Mouse (Mus musculus): ENCODE measurements at regions not wholly inside any gene's neighbourhood (a gene's known extent, or its start where the extent isn't known, plus 50 kb on each side); places are given as distances from the start of the nearest gene placed in this dataset.
"Not testable (repeated sequence)": the region's sequence is repeated elsewhere in the genome, so short reads cannot be mapped to it uniquely, and the experiment has no call there.

DNA sequence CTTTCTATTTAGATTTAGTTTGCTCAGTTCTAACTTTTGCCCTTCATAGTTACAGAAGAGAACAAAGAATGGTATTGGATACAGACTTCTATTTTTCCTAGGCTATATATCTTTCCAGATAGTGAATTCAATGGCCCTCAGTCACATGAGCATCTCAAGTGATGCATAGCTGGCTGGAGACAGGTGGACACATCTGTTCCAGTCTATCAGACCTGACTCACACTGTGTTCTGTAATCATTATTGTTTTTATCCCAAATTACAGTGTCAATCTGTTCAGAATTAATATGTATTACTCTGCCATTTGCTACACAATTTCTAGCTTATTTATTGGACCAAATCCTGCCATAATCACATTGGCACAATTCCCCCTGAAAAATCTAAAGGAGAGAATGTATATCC is 298.0 kb upstream of the Foxg1 start:
- Histone ChIP-seq H3K4me1 (ENCODE audit: control insufficient read depth, insufficient read depth, low read length) (no peaks in the 10 kb centered on the region), H3K9me3 (replicated peaks; ENCODE audit: control insufficient read depth, low read length) (no peaks in the 10 kb centered on the region), H3K27ac (replicated peaks; ENCODE audit: low read depth, low read length) (no peak overlapping the region), H3K9ac (replicated peaks; ENCODE audit: low read length) (no peak overlapping the region), H3K4me3 (ENCODE audit: low read depth, low read length) (no peak overlapping the region), H3K36me3 (replicated peaks; ENCODE audit: control insufficient read depth, insufficient read depth, low read depth, low read length) (no peaks in the 10 kb centered on the region), H3K4me2 (ENCODE audit: low read depth, low read length) (no peak overlapping the region), H3K27me3 (ENCODE audit: control insufficient read depth, insufficient read depth, low read length) (no peaks in the 10 kb centered on the region)
- DNase-seq (ENCODE audit: low spot score) (no peak), ATAC-seq (replicated peaks; ENCODE audit: insufficient number of reproducible peaks, low FRiP score, low TSS enrichment, low read depth) (no peak)

DNA sequence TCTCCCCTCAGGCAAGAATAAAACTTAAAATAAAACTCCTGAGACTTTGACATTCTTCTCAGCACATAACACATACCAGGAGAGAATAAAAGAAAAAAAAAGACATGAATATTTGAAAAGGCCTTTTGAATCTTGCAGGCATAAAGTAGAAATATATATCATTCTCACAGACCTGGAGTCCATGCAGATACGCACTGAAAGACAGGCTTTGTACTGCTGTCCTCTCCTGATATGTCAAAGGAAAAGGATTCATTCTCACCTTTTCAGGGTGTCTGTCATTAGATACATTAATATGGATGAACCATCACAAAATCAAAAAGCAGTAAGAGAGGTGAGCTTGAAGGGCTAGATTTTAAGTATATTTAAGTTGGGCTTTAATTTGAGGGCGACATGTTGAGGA is 296.4 kb upstream of the Foxg1 start:
- H3K9ac ChIP-seq (replicated peaks; ENCODE audit: low read length) = no peak overlapping the region
- H3K27me3 ChIP-seq (ENCODE audit: control insufficient read depth, insufficient read depth, low read length) = no peaks in the 10 kb centered on the region
- DNase-seq (ENCODE audit: low spot score) (no peak), ATAC-seq (replicated peaks; ENCODE audit: insufficient number of reproducible peaks, low FRiP score, low TSS enrichment, low read depth) (no peak)
- H3K36me3 ChIP-seq (replicated peaks; ENCODE audit: control insufficient read depth, insufficient read depth, low read depth, low read length) = no peaks in the 10 kb centered on the region
- H3K27ac ChIP-seq (replicated peaks; ENCODE audit: low read depth, low read length) = no peak overlapping the region
- no peaks in the 10 kb centered on the region for H3K4me1 ChIP-seq (ENCODE audit: control insufficient read depth, insufficient read depth, low read length)
- H3K9me3 ChIP-seq (replicated peaks; ENCODE audit: control insufficient read depth, low read length) = no peaks in the 10 kb centered on the region
- H3K4me2 ChIP-seq (ENCODE audit: low read depth, low read length) = no peak overlapping the region
- H3K4me3 ChIP-seq (ENCODE audit: low read depth, low read length) = no peak overlapping the region
- WGBS = 70% methylated on average over 2 of the region's 2 CpGs

DNA sequence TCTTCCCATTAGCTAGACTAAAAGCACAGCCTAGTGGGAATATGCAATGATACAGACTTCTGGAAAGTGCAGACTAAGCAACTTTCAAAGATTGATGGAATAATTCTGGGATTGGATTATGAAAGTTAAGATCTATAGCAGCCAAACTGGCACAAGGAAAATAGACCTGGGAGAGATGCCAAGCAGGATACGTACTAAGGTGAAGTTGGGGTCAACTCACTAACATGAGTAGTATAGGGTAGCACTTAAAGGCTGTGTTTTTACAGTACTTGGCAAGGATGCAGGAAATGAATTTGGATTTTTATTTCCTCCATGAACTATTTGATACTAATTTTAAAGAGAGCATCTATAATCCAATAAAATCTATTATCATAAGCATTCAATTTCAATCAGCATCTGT is 292.3 kb upstream of the Foxg1 start:
- 72% methylated on average over 1 of the region's 1 CpGs for WGBS
- H3K4me3 ChIP-seq (ENCODE audit: low read depth, low read length) = no peak overlapping the region
- H3K9ac ChIP-seq (replicated peaks; ENCODE audit: low read length) = no peak overlapping the region
- no peaks in the 10 kb centered on the region for H3K27me3 ChIP-seq (ENCODE audit: control insufficient read depth, insufficient read depth, low read length)
- DNase-seq (ENCODE audit: low spot score) (no peak), ATAC-seq (replicated peaks; ENCODE audit: insufficient number of reproducible peaks, low FRiP score, low TSS enrichment, low read depth) (no peak)
- no peaks in the 10 kb centered on the region for H3K4me1 ChIP-seq (ENCODE audit: control insufficient read depth, insufficient read depth, low read length)
- no peak overlapping the region for H3K27ac ChIP-seq (replicated peaks; ENCODE audit: low read depth, low read length)
- H3K36me3 ChIP-seq (replicated peaks; ENCODE audit: control insufficient read depth, insufficient read depth, low read depth, low read length) = no peaks in the 10 kb centered on the region
- H3K4me2 ChIP-seq (ENCODE audit: low read depth, low read length) = no peak overlapping the region
- H3K9me3 ChIP-seq (replicated peaks; ENCODE audit: control insufficient read depth, low read length) = no peaks in the 10 kb centered on the region

DNA sequence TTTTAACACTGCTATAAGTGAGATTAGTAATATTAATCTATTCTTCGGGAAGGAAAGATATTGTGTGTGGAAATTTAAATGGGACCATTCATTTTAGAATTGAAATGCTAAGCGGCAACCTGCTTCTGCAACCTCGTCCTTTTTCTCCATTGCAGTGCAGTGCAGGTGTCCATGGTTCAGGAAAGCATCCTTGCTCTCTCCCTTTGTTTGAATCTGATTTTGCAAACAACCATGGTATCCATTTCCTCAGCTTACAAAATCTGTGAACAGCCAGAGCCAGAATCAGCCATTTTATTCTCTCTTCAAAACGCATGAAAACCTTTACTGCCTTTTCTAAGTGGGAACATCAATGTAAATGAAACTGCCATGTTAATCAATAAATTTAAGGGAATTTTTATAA is 276.5 kb upstream of the Foxg1 start:
- Histone ChIP-seq H3K9ac (replicated peaks; ENCODE audit: low read length) (no peak overlapping the region), H3K4me3 (ENCODE audit: low read depth, low read length) (no peak overlapping the region), H3K36me3 (replicated peaks; ENCODE audit: control insufficient read depth, insufficient read depth, low read depth, low read length) (no peaks in the 10 kb centered on the region), H3K4me2 (ENCODE audit: low read depth, low read length) (no peak overlapping the region), H3K27ac (replicated peaks; ENCODE audit: low read depth, low read length) (no peak overlapping the region), H3K4me1 (ENCODE audit: control insufficient read depth, insufficient read depth, low read length) (no peaks in the 10 kb centered on the region), H3K27me3 (ENCODE audit: control insufficient read depth, insufficient read depth, low read length) (no peaks in the 10 kb centered on the region), H3K9me3 (replicated peaks; ENCODE audit: control insufficient read depth, low read length) (no peaks in the 10 kb centered on the region)
- DNase-seq (ENCODE audit: low spot score) (no peak), ATAC-seq (replicated peaks; ENCODE audit: insufficient number of reproducible peaks, low FRiP score, low TSS enrichment, low read depth) (no peak)
- WGBS = 60% methylated on average over 4 of the region's 4 CpGs

DNA sequence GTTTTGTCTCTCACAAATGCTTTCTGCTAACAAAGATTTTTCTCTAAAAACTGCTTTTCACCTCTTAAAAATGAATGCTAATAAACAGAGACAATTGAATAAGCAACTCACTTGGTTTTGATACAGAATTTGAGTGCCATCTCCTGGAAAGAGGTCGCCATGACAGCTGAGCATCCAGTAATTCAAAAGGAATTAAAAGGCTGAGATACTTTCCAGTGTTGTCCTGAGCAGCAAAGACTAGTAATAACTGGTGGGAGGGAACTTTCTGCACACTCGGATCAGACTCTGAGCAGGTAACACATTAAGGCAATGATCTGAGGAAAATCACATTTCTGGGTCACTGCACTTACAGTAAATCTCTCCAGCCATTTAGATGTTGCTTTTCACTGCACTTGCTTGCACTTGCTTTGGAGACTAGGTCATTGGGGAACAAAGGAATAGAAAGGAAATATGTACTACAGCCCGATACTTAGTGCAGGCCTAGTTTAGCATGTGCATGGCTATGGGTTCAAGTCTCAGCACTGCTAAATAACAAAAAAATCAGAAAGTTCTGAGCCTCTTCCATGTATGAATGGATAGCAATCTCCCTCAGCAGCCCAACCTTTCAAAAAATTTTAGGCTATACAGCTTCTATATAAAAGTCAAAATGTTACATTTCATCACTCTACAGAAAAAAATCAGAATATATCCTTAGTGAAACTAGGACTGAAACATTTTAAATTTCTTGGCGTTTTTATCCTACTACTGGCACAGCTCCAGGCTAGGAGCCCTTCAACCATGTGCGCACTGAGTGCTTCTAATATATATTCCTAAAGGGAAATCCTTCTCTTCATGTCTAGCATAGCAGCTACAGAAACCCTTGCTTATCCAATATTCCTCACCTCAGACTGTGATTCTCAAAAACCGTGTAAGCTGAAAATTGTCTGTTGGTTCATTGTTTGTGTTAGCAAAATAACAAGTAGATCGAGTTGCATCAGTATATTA is 275.8 kb upstream of the Foxg1 start:
- 57% methylated on average over 7 of the region's 7 CpGs for WGBS
- Histone ChIP-seq H3K27ac (replicated peaks; ENCODE audit: low read depth, low read length) (no peak overlapping the region), H3K4me1 (ENCODE audit: control insufficient read depth, insufficient read depth, low read length) (no peaks in the 10 kb centered on the region)

DNA sequence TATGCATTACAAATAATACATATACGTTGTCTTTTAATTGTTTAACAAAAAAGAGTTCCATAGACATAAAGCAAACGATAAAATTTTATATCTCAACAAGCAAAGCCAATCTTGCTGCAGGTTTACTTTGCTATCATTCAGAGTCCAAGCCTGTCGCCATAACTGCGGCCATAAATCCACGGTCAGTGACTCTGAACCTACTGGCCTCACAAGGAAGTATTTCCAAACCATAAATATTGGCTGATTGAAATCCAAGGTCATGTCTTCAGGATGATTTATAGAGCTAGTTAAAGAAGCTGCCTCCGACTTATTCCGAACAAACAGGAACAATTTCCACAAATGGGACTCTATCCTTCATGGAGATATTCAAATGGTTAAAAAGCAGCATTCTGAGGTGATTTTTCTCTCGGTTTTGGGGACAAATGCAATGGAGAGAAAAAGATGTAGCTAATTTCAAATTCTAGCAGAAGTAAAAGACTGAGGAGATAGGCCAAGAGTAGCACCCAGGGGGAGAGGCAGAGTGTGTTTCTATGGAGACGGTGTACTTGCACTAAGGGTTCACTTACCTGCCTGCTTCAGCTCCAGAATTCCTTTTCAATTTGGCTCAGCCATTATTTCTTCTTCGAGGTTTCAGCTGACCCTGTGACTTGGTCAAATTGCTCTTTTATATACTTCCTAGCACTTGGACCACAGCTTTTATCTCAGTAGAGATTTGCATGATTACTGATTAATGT is 274.9 kb upstream of the Foxg1 start:
- Histone ChIP-seq H3K4me2 (ENCODE audit: low read depth, low read length) (no peak overlapping the region), H3K27me3 (ENCODE audit: control insufficient read depth, insufficient read depth, low read length) (no peaks in the 10 kb centered on the region), H3K9me3 (replicated peaks; ENCODE audit: control insufficient read depth, low read length) (no peaks in the 10 kb centered on the region), H3K4me1 (ENCODE audit: control insufficient read depth, insufficient read depth, low read length) (no peaks in the 10 kb centered on the region), H3K27ac (replicated peaks; ENCODE audit: low read depth, low read length) (no peak overlapping the region), H3K9ac (replicated peaks; ENCODE audit: low read length) (no peak overlapping the region), H3K36me3 (replicated peaks; ENCODE audit: control insufficient read depth, insufficient read depth, low read depth, low read length) (no peaks in the 10 kb centered on the region), H3K4me3 (ENCODE audit: low read depth, low read length) (no peak overlapping the region)
- DNase-seq (ENCODE audit: low spot score) (no peak), ATAC-seq (replicated peaks; ENCODE audit: insufficient number of reproducible peaks, low FRiP score, low TSS enrichment, low read depth) (no peak)
- WGBS = 81% methylated on average over 10 of the region's 10 CpGs

More for the DNA sequence above, 275.8 kb upstream of the Foxg1 start:
- Histone ChIP-seq H3K27me3 (ENCODE audit: control insufficient read depth, insufficient read depth, low read length) (no peaks in the 10 kb centered on the region), H3K4me3 (ENCODE audit: low read depth, low read length) (no peak overlapping the region), H3K36me3 (replicated peaks; ENCODE audit: control insufficient read depth, insufficient read depth, low read depth, low read length) (no peaks in the 10 kb centered on the region), H3K4me2 (ENCODE audit: low read depth, low read length) (no peak overlapping the region), H3K9me3 (replicated peaks; ENCODE audit: control insufficient read depth, low read length) (no peaks in the 10 kb centered on the region), H3K9ac (replicated peaks; ENCODE audit: low read length) (no peak overlapping the region)
- ATAC-seq (replicated peaks; ENCODE audit: insufficient number of reproducible peaks, low FRiP score, low TSS enrichment, low read depth) (no peak), DNase-seq (ENCODE audit: low spot score) (peak; percentile 53)

DNA sequence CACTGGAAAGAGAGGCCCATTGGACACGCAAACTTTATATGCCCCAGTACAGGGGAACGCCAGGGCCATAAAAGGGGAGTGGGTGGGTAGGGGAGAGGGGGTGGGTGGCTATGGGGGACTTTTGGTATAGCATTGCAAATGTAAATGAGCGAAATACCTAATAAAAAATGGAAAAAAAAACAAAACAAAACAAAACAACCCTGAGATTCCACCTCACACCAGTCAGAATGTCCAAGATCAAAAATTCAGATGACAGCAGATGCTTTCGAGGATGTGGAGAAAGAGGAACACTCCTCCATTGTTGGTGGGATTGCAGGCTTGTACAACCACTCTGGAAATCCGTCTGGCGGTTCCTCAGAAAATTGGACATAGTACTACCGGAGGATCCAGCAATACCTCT is 251.4 kb upstream of the Foxg1 start:
- not testable (repeated sequence) for H3K27me3 ChIP-seq (ENCODE audit: control insufficient read depth, insufficient read depth, low read length); ATAC-seq (replicated peaks; ENCODE audit: insufficient number of reproducible peaks, low FRiP score, low TSS enrichment, low read depth); H3K36me3 ChIP-seq (replicated peaks; ENCODE audit: control insufficient read depth, insufficient read depth, low read depth, low read length); DNase-seq (ENCODE audit: low spot score); H3K4me3 ChIP-seq (ENCODE audit: low read depth, low read length); H3K9me3 ChIP-seq (replicated peaks; ENCODE audit: control insufficient read depth, low read length); H3K4me1 ChIP-seq (ENCODE audit: control insufficient read depth, insufficient read depth, low read length); H3K4me2 ChIP-seq (ENCODE audit: low read depth, low read length); H3K27ac ChIP-seq (replicated peaks; ENCODE audit: low read depth, low read length); H3K9ac ChIP-seq (replicated peaks; ENCODE audit: low read length)
- 85% methylated on average over 2 of the region's 7 CpGs for WGBS

DNA sequence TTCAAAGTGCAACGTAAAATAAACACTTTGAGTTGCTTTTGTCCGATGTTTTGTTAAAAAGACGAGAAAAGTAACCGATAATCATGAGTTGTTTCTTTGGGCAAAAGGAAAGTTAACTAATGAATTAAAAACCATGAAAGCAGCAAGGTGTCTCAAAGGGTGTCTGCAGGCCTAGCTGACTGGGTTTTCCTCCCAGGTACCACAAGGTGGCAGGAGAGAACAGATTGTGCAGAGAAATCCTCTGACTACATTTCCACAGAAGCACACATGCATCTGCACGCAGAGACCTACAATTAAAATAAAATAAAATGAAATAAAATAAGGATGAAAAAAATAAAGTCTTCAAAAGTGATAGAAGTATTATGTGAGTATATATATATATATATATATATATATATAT is 212.4 kb upstream of the Foxg1 start:
- Histone ChIP-seq H3K4me3 (ENCODE audit: low read depth, low read length) (no peak overlapping the region), H3K4me1 (ENCODE audit: control insufficient read depth, insufficient read depth, low read length) (no peaks in the 10 kb centered on the region), H3K36me3 (replicated peaks; ENCODE audit: control insufficient read depth, insufficient read depth, low read depth, low read length) (no peaks in the 10 kb centered on the region), H3K4me2 (ENCODE audit: low read depth, low read length) (no peak overlapping the region), H3K27me3 (ENCODE audit: control insufficient read depth, insufficient read depth, low read length) (no peaks in the 10 kb centered on the region), H3K9me3 (replicated peaks; ENCODE audit: control insufficient read depth, low read length) (no peaks in the 10 kb centered on the region), H3K9ac (replicated peaks; ENCODE audit: low read length) (no peak overlapping the region), H3K27ac (replicated peaks; ENCODE audit: low read depth, low read length) (no peak overlapping the region)
- WGBS = 47% methylated on average over 5 of the region's 5 CpGs
- peak; percentile 61 for DNase-seq (ENCODE audit: low spot score)
- no peak for ATAC-seq (replicated peaks; ENCODE audit: insufficient number of reproducible peaks, low FRiP score, low TSS enrichment, low read depth)
